Mouse (Mus musculus) limb, embryonic 15.5 days (tissue): ENCODE results near the gene Defb15. TPM values are rescaled to one million over a fixed set of nuclear protein-coding genes. Genes with fewer than 3 reads are reported as not detected.
"Not testable (repeated sequence)": the region's sequence is repeated elsewhere in the genome, so short reads cannot be mapped to it uniquely, and the experiment has no call there.

ENCODE experiments used
- ATAC-seq: fragments of 200-750 bp; cut with Nextera tagmentation; 2 replicates; pipeline ENCODE4 v1.8.0; 2017; ENCODE audit warnings: low read depth, moderate TSS enrichment; ENCODE audit not compliant: insufficient number of reproducible peaks, low FRiP score, low TSS enrichment
- H3K27ac ChIP-seq: fragments of 300-500 bp; sonication (generic); 2 replicates; pipeline ENCODE4 v1.5.1; 2015; ENCODE audit warnings: moderate library complexity, mild to moderate bottlenecking, inconsistent platforms
- H3K27me3 ChIP-seq: fragments of 300-500 bp; sonication (generic); 2 replicates; pipeline ENCODE4 v1.6.1; 2015; ENCODE audit warnings: inconsistent platforms
- H3K36me3 ChIP-seq: fragments of 300-500 bp; sonication (generic); 2 replicates; pipeline ENCODE4 v1.6.1; 2015; ENCODE audit warnings: inconsistent platforms
- H3K4me1 ChIP-seq: fragments of 300-500 bp; sonication (generic); 2 replicates; pipeline ENCODE4 v1.6.1; 2015; ENCODE audit warnings: inconsistent platforms
- H3K4me2 ChIP-seq: fragments of 300-500 bp; sonication (generic); 2 replicates; pipeline ENCODE4 v1.6.1; 2015; ENCODE audit warnings: mild to moderate bottlenecking, inconsistent platforms
- H3K4me3 ChIP-seq: fragments of 300-500 bp; sonication (generic); 2 replicates; pipeline ENCODE4 v1.5.1; 2015; ENCODE audit warnings: mild to moderate bottlenecking, inconsistent platforms
- H3K9ac ChIP-seq: fragments of 300-500 bp; sonication (generic); 2 replicates; pipeline ENCODE4 v1.6.1; 2015; ENCODE audit warnings: inconsistent platforms
- H3K9me3 ChIP-seq: fragments of 300-500 bp; sonication (generic); 2 replicates; pipeline ENCODE4 v1.6.1; 2016; ENCODE audit warnings: inconsistent platforms
- WGBS: fragments of 180-500 bp; shearing (Covaris S2); methylation state at CpG from one replicate; pipeline ENCODE4 v1.1.7; 2015; 5-methylcytosine and 5-hydroxymethylcytosine counted together
- polyA plus RNA-seq: library from polyadenylated mRNA; unstranded; fragments of >200 nt; fragmentation: Nextera tagmentation; extraction: Ambion mirVana; gene quantifications from 2 replicates; pipeline ENCODE4 v1.2.1, GENCODE M21; 2015

Gene Defb15
- polyA plus RNA-seq = not detected in 2 replicates

DNA sequence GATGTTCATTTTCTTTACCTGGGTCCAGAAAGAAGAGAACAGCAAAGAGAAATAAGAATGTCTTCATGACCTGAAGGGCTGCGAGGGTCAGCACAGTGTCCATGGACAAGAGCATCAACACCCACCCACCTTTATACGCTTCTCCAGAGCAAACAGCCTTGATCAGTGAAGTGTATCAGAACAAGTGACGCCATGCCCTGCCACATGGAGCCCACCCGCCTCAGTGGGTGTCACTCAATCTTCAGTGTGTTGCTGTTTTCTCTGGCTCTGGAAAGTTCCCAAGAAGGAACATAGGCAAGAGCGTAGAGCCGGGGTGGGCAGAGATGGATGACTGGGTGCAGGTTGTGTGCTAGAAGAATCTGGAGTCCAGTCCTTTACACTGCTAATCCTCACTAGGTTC is at the start of gene Defb15:
TSS of gene Defb15 (minus strand) at position 101 of the 400 bp plus-strand sequence.
- Histone ChIP-seq H3K4me3 (no peak within 1 kb of the TSS), H3K9me3 (no peaks in the 10 kb centered on the region), H3K27ac (no peak within 1 kb of the TSS), H3K9ac (no peak within 1 kb of the TSS), H3K4me1 (no peaks in the 10 kb centered on the region), H3K27me3 (no peaks in the 10 kb centered on the region), H3K4me2 (no peak within 1 kb of the TSS), H3K36me3 (no peaks in the 10 kb centered on the region)
- no peak for ATAC-seq
- 89% methylated on average over 6 of the region's 6 CpGs for WGBS

DNA sequence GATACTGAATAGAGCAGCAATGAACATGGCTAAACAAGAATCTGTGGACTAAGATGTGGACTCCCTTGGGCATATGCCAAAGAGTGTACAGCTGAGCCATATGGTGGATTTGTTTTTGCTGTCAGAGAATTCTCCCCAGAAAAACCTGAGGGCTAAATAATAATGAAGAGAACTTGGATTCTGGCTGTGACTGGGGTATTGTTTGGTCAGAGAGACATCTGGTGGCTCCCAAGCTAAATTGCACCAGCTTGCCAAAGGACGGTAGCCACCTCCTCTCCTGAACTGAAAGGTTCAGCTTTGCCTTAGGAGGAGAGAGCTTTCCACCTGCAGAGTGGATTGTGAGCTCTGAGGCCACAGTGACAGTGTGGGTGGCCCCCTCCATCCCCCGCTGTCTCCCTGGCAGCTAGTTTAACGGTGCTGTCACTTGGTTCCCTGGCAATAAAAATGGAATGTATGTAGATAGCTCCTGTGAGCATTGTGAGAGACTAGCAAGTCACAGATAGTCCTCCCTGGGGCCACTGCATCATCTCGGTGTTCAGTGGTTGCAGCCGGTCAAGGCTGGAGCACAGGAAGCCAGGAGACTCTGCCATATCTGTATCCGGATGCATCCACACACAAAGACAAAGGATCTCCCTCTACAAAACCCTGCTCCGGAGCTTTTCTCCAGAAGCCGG is 49.3 kb upstream of the Defb15 start:
- ATAC-seq = no peak
- H3K9me3 ChIP-seq = no peaks in the 10 kb centered on the region
- H3K4me3 ChIP-seq = no peak overlapping the region
- H3K36me3 ChIP-seq = no peaks in the 10 kb centered on the region
- WGBS = 62% methylated on average over 8 of the region's 8 CpGs
- H3K4me1 ChIP-seq = no peaks in the 10 kb centered on the region
- no peak overlapping the region for H3K4me2 ChIP-seq
- H3K27me3 ChIP-seq = no peaks in the 10 kb centered on the region
- no peak overlapping the region for H3K9ac ChIP-seq
- H3K27ac ChIP-seq = no peak overlapping the region

DNA sequence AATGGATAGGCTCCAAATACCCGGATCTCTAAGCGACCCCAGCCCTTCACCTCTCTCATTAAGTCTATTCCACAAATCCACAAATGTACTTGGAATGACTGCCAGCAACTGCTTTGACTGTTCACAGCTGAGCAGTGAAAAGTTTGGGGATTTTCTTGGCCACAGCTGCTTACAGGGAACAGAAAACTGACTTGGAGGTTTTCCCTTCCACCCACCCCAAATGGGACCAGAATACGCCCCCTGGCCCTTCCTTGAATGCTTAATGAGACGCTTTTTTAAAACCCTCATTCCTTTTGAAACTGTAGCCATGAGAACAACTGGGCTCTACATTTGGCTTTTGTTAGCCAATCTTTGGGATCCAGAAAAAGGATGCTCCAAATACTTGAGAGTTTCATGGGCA is 45.7 kb upstream of the Defb15 start:
- Histone ChIP-seq H3K36me3 (no peaks in the 10 kb centered on the region), H3K9me3 (no peaks in the 10 kb centered on the region), H3K4me1 (no peaks in the 10 kb centered on the region), H3K9ac (no peak overlapping the region), H3K4me3 (no peak overlapping the region), H3K27ac (no peak overlapping the region), H3K4me2 (no peak overlapping the region), H3K27me3 (no peaks in the 10 kb centered on the region)
- no peak for ATAC-seq
- WGBS = 51% methylated on average over 4 of the region's 4 CpGs

DNA sequence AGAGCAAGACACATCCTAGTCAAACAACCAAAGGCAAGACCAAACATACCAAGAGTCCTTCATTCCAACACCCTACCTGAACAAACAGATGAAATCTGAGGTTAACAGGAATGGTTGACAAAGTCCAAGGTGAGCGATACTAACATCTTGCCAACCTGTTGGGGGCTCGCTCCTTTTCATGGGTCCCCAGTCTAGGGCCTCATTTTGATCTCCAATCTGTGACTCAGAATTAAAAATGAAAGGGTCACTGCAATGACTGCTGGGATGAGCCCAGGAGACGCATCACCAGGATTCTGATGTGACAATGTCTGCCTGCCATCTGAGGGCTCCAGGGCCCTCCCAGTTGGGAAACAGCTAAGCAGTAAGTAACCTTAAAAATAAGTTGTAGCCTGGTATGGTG is 37.0 kb upstream of the Defb15 start, which contains the start of gene Ccdc70:
TSS of gene Ccdc70 (plus strand) at position 301 of the 400 bp plus-strand sequence.
- Histone ChIP-seq H3K36me3 (no peaks in the 10 kb centered on the region), H3K4me1 (no peaks in the 10 kb centered on the region), H3K9ac (no peak within 1 kb of the TSS), H3K9me3 (no peaks in the 10 kb centered on the region), H3K27ac (no peak within 1 kb of the TSS), H3K4me3 (no peak within 1 kb of the TSS), H3K27me3 (no peaks in the 10 kb centered on the region), H3K4me2 (no peak within 1 kb of the TSS)
- no peak for ATAC-seq
- WGBS = 95% methylated on average over 3 of the region's 3 CpGs

DNA sequence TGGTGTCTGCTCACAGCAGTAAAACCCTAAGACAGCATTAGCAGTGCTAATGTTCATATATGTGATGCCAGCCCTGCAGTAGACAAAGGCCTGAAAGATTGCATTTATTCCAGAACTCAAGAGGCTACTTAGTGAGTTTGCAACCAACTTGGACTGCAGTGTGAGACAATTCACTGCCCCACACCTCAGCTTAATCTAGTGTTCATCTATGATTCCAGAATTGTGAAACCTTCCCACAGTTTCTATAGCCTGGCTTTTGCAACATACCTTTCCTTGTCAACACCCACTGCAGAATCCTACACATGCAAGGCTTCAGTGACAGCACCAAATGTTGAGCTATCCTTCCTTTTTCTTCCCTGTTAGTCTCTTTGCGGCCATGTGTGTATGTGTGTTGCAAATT is 34.1 kb upstream of the Defb15 start:
- H3K27me3 ChIP-seq = no peaks in the 10 kb centered on the region
- ATAC-seq = no peak
- H3K27ac ChIP-seq = no peak overlapping the region
- H3K4me2 ChIP-seq = no peak overlapping the region
- no peaks in the 10 kb centered on the region for H3K36me3 ChIP-seq
- no peaks in the 10 kb centered on the region for H3K9me3 ChIP-seq
- whole genome bisulfite sequencing = 88% methylated on average over 1 of the region's 1 CpGs
- no peaks in the 10 kb centered on the region for H3K4me1 ChIP-seq
- no peak overlapping the region for H3K9ac ChIP-seq
- no peak overlapping the region for H3K4me3 ChIP-seq

DNA sequence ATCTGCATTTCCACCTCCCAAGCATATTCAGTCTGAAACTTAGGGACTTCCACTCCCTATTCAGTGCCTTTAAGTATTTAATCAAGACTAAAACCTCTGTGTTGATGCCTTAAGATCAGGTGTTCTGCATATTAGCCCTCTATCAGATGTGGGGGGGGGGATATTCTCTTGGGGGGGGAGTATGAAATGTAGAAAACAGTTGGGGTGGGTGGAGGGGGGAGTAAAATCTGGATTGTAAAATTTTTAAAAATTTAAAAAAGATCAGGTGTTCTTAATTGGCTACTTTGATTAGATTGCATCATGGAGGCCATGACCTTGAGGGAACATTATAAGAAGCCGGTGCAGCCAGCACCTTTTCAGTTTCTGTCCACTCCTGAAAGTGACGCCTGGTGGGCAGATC is 25.9 kb upstream of the Defb15 start, which contains the start of gene Fam90a1a:
TSS of gene Fam90a1a (plus strand) at position 301 of the 400 bp plus-strand sequence.
- WGBS = 84% methylated on average over 2 of the region's 2 CpGs
- Histone ChIP-seq H3K36me3 (no peaks in the 10 kb centered on the region), H3K27ac (no peak within 1 kb of the TSS), H3K27me3 (no peaks in the 10 kb centered on the region), H3K4me3 (no peak within 1 kb of the TSS), H3K9ac (no peak within 1 kb of the TSS), H3K4me2 (no peak within 1 kb of the TSS), H3K9me3 (no peaks in the 10 kb centered on the region), H3K4me1 (no peaks in the 10 kb centered on the region)
- no peak for ATAC-seq

DNA sequence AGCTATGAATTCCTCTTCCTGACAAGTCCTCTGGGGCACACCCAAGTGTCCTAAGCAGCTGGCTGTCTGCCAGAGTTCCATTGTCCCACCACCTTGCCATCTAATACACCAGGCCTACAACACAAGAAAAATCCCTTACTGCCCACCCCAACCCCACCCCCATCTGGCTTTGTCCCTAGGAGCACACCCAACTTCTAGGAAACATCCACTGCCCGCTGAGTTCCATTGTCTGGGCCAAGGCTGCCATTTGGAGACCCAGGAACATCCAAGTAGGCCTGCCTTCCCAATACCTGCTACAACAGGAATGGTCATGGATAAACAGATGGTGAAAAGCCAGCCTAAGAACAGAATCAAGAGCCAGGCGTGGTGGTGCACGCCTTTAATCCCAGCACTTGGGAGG is 23.8 kb upstream of the Defb15 start:
- H3K9me3 ChIP-seq = no peaks in the 10 kb centered on the region
- H3K4me3 ChIP-seq = no peak overlapping the region
- H3K27me3 ChIP-seq = no peaks in the 10 kb centered on the region
- H3K4me2 ChIP-seq = no peak overlapping the region
- no peaks in the 10 kb centered on the region for H3K4me1 ChIP-seq
- ATAC-seq = no peak
- H3K9ac ChIP-seq = no peak overlapping the region
- no peaks in the 10 kb centered on the region for H3K36me3 ChIP-seq
- 86% methylated on average over 3 of the region's 3 CpGs for WGBS
- no peak overlapping the region for H3K27ac ChIP-seq

DNA sequence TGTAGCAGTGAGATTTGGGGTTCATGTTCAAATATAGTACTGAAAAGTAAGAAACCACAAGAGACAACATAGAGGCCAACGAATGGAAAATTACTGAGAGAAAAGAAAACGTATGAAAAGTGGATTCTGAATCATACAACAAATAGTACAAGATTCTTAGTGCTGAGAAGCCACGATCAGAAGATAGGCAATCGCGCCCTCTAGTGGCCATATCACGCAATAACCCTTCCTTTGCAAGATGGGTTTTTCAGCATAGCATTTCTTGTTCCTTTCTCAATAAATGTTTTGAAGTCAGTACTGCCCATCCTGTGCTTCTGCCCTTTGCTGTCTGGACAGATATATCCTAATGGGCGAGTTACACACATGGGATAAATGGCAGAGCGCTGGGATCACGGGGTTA is 22.8 kb upstream of the Defb15 start:
- 4% methylated on average over 9 of the region's 9 CpGs for WGBS
- no peaks in the 10 kb centered on the region for H3K4me1 ChIP-seq
- no peak overlapping the region for H3K4me2 ChIP-seq
- H3K36me3 ChIP-seq = no peaks in the 10 kb centered on the region
- H3K4me3 ChIP-seq = no peak overlapping the region
- no peaks in the 10 kb centered on the region for H3K9me3 ChIP-seq
- no peak overlapping the region for H3K9ac ChIP-seq
- H3K27me3 ChIP-seq = no peaks in the 10 kb centered on the region
- no peak overlapping the region for H3K27ac ChIP-seq
- no peak for ATAC-seq

DNA sequence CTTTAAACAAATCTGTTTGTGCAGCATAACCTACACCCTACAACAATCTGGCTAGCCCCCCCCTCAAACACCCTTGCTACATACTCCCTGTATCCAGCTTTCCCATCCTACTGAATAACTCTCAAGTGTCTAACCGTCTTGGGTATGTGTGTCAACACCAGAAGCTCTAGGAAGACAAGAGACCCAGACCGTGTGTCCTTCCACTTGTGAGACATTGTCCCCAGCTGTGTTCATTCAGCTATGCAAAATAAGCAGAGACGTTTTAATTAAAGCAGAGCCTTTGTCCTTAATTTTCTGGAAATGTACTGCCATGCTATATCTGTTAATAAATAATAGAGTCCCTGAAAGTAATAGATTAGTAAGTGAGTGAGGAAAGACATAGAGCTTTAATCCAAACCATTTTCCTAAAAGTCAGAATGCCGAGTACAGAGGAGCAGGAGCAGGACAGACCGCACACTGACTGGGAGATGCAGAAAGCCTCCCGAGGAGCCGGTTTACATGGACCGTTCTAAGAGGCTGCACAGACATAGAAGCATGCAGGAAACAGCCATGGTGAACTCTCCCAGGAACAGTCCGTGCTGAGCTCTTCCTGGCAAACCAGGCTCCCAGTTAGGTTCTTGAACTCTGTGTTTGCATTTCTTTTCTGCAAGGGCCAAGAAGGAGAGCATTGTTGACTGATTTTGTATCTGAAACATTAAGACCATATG is 15.0 kb upstream of the Defb15 start:
- WGBS = 73% methylated on average over 9 of the region's 9 CpGs
- Histone ChIP-seq H3K9me3 (no peaks in the 10 kb centered on the region), H3K4me1 (no peaks in the 10 kb centered on the region), H3K4me2 (no peak overlapping the region), H3K27me3 (no peaks in the 10 kb centered on the region), H3K36me3 (no peaks in the 10 kb centered on the region), H3K4me3 (no peak overlapping the region), H3K27ac (no peak overlapping the region), H3K9ac (no peak overlapping the region)
- ATAC-seq = no peak

DNA sequence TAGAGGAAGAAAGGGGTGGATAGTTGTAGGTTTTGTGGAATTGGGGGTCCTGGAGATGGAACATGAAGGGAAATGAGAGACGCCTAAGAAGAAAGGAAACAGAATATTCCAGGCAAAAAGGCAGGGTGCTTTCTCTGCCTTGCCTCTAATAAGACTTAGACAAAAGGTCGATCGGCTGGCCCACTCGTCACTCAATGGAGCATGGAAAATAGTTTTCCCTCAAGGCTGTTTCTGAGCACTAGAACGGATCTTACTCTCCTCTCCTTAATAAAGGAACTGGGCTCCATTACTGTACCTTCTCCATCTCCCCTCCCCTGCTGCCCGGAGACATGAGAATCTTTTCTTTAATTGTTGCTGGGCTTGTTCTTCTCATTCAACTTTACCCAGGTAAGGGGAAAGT is 14.0 kb upstream of the Defb15 start, which contains the start of gene Defb13:
TSS of gene Defb13 (plus strand) at position 301 of the 400 bp plus-strand sequence.
- H3K36me3 ChIP-seq = no peaks in the 10 kb centered on the region
- no peak within 1 kb of the TSS for H3K9ac ChIP-seq
- no peak within 1 kb of the TSS for H3K4me3 ChIP-seq
- H3K27me3 ChIP-seq = no peaks in the 10 kb centered on the region
- no peak for ATAC-seq
- H3K4me1 ChIP-seq = no peaks in the 10 kb centered on the region
- H3K9me3 ChIP-seq = no peaks in the 10 kb centered on the region
- 76% methylated on average over 6 of the region's 6 CpGs for WGBS
- H3K4me2 ChIP-seq = no peak within 1 kb of the TSS
- no peak within 1 kb of the TSS for H3K27ac ChIP-seq

DNA sequence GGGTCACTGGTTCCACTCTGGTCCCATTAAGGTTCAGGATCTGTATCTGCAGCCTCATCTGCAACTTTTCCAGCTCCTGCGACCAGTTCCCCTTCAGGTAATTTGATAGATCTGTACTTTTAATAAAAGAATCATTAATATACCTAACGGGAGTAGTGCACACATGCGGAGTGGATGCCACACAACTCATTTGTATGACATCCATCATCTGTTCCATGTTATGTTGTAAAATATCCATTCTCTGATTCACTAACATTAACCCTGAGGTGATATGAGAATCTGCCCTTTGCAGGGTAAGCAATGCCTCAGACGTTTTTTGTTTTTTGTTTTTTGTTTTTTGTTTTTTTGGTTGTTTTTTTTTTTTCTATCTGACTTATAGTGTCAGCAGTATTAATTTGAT is 5.5 kb upstream of the Defb15 start, which contains the start of gene Defb35:
TSS of gene Defb35 (plus strand) at position 301 of the 400 bp plus-strand sequence.
- H3K4me2 ChIP-seq, ATAC-seq, H3K36me3 ChIP-seq, H3K27me3 ChIP-seq, H3K9ac ChIP-seq, H3K27ac ChIP-seq, H3K4me1 ChIP-seq, H3K4me3 ChIP-seq, H3K9me3 ChIP-seq: not testable (repeated sequence)
- 83% methylated on average over 4 of the region's 4 CpGs for WGBS

DNA sequence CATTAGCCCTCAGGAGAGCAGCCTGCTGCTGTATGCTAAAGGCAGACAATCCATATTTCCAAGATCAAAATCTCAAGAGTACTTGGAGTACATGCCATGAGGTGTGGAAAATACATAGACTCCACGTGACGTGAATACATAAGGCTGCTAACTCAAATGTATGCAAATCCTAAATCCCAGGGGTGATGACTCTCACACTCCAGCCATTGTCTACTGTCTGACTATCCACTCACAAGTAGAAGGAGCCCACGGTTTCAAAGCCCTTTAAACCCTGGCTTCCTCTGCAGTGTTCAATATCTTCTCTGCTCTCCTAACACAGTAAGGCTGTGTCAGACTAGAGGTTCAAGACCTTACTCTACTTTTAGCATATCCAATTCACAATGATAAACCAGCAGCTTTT is 1.8 kb downstream of the Defb15 start:
- not testable (repeated sequence) for H3K4me1 ChIP-seq, H3K9me3 ChIP-seq, H3K27me3 ChIP-seq, H3K4me2 ChIP-seq, H3K4me3 ChIP-seq, H3K36me3 ChIP-seq, ATAC-seq, H3K27ac ChIP-seq, H3K9ac ChIP-seq
- 82% methylated on average over 3 of the region's 3 CpGs for WGBS
